Comparison of ENCODE assay signal across 12 mouse cellular contexts in the genomic region with DNA sequence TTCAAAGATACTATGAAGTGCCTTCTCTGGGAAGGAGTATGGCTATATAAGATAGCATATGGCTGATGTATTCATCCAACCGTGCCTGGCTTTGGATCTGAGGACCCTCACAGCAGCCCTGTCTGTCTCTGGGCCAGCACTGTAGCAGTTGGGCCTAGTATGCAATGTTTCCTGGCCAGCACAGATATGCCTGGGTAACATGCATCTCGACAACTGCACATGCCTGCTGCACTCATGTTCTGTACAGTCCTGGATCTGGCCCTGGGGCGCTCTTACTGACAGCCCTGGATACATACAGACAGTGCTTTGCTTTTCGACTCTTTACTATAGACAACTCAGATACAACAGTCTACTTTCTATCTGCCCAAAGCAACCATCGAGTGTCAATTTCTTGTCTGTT.
"Had no signal": no experiment of that assay in that cellular context is flagged by ENCODE, and none has a peak within 500 bp of the region (broad histone marks: within the 10 kb centered on the region; RNA-seq: fewer than 3 reads in every experiment).

No protein-coding gene starts in this region.

- H3K27ac ChIP-seq: liver, embryonic 13.5 days; stomach, postnatal 0 days had no signal

- H3K4me3 ChIP-seq: liver, embryonic 13.5 days had no signal

- H3K36me3 ChIP-seq: liver, embryonic 13.5 days had no signal

- H3K9me3 ChIP-seq: liver, embryonic 13.5 days had no signal

- DNase-seq: kidney, postnatal 14 days; kidney, postnatal 4 days; liver, embryonic 13.5 days; lung, adult 2 months; lung, postnatal 14 days; lung, postnatal 4 days; midbrain, embryonic 14.5 days; thymus, adult 2 months; thymus, postnatal 14 days; thymus, postnatal 4 days had no signal

- H3K4me2 ChIP-seq: liver, embryonic 13.5 days; midbrain, embryonic 11.5 days had no signal

- H3K27me3 ChIP-seq: liver, embryonic 13.5 days had no signal

- H3K4me1 ChIP-seq: liver, embryonic 13.5 days had no signal

- H3K9ac ChIP-seq: liver, embryonic 13.5 days had no signal
